Mouse (Mus musculus): ENCODE measurements around the gene Htra3. TPM values are rescaled to one million over a fixed set of nuclear protein-coding genes. Genes with fewer than 3 reads are reported as not detected.

The Htra3 gene
- polyA plus RNA-seq, 1 experiment, result 20.6 TPM

DNA sequence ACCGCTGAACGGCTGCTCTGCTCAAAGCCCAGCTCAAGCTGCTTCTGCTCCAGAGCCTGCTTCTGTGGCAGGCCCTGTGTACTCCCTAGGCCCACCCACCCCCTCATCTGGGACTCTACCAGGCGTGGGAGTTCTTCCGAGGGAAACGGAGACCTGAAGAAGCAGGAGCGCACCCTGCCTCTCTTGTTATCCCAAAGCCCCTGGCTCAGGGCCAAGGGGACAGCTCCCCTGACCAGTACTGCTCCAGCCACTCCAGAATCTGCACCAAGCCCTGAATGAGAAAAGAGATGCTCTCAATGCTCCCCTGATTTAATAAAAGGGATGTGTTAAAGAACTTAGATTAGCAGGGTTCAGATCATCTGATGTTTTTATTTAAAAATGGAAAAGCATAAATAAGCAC lies 18.4 kb downstream of the Htra3 start:
- Histone ChIP-seq H3K27me3 (ENCODE audit: control insufficient read depth, insufficient read depth, low read length) (no peaks in the 10 kb centered on the region), H3K36me3 (ENCODE audit: control insufficient read depth, insufficient read depth, low read length) (no peaks in the 10 kb centered on the region), H3K27ac (ENCODE audit: insufficient read depth, low read length) (no peak overlapping the region), H3K4me1 (ENCODE audit: control insufficient read depth, insufficient read depth, insufficient read length) (no peaks in the 10 kb centered on the region), H3K4me3 (ENCODE audit: extremely low read depth, insufficient read depth, insufficient read length) (no peak overlapping the region)
- WGBS, result 87% methylated on average over 6 of the region's 6 CpGs
- TF ChIP-seq POLR2A (IDR thresholded peaks at IDR 0.05; ENCODE audit: low read depth, low read length) (no peak), CTCF (IDR thresholded peaks at IDR 0.05; ENCODE audit: extremely low read depth, insufficient read depth, insufficient read length, insufficient replicate concordance) (no peak)
- no peak for DNase-seq (ENCODE audit: low read depth in 1 of 2, low spot score in 2 of 2)

DNA sequence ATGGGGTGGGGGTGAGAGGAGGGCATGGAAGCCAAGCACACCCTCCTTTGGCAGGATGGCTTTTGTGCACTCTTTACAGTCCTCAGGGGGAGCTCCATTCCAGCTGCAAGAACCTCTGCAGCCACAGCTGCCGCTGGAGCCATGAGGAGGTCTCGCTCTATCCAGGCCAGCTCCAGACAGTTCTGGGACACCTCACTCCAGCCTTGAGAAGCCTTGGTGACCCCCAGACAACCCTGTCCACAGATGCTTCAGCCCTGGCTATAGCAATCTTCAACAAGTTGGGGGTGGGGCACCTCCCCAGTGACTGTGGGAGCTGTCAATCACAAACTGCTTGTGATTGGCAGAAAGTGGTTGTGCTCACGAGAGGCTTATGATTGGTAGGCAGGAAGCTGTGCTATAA lies 20.1 kb downstream of the Htra3 start:
- no peak for DNase-seq (ENCODE audit: low read depth in 1 of 2, low spot score in 2 of 2)
- Histone ChIP-seq H3K4me3 (ENCODE audit: extremely low read depth, insufficient read depth, insufficient read length) (no peak overlapping the region), H3K27me3 (ENCODE audit: control insufficient read depth, insufficient read depth, low read length) (no peaks in the 10 kb centered on the region), H3K4me1 (ENCODE audit: control insufficient read depth, insufficient read depth, insufficient read length) (no peaks in the 10 kb centered on the region), H3K36me3 (ENCODE audit: control insufficient read depth, insufficient read depth, low read length) (no peaks in the 10 kb centered on the region), H3K27ac (ENCODE audit: insufficient read depth, low read length) (no peak overlapping the region)
- 66% methylated on average over 3 of the region's 3 CpGs for WGBS
- no peak for TF ChIP-seq CTCF (IDR thresholded peaks at IDR 0.05; ENCODE audit: extremely low read depth, insufficient read depth, insufficient read length, insufficient replicate concordance)
- no peak for TF ChIP-seq POLR2A (IDR thresholded peaks at IDR 0.05; ENCODE audit: low read depth, low read length)

DNA sequence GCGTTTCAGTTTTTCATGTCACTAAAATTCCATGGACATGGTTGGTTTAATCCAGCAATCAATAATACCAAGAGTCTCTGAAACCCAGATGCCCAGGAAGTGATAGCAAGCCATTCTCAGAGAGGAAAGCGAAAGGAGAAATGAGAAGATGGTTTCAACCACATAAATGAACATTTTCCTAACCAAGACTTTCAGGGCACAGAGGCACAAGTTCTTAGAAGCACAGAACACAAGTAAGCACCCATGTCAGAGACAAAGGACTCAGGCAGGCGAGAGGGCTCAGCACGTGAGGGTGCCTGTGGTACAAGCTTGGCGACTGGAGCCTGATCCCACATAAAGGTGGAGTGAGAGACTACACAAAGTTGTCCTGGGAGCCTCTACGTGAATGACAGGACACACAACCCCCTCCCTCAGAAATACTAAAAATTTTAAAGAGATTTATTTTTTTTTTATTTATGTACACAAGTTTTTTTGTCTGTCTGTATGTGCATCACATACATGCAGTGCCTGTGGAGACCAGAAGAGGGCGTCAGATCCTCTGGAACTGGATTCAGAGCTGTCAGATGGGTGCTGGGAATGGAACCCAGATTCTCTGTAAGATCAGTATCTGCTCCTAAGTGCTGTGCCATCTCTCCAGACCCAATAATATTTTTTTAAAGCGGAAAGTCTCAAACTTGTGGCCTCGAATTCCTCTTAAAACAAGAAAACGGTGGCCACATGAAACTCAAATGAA lies 23.7 kb downstream of the Htra3 start:
- Histone ChIP-seq H3K4me1 (ENCODE audit: control insufficient read depth, insufficient read depth, insufficient read length) (no peaks in the 10 kb centered on the region), H3K27ac (ENCODE audit: insufficient read depth, low read length) (no peak overlapping the region), H3K27me3 (ENCODE audit: control insufficient read depth, insufficient read depth, low read length) (no peaks in the 10 kb centered on the region), H3K4me3 (ENCODE audit: extremely low read depth, insufficient read depth, insufficient read length) (no peak overlapping the region), H3K36me3 (ENCODE audit: control insufficient read depth, insufficient read depth, low read length) (no peaks in the 10 kb centered on the region)
- WGBS, result 64% methylated on average over 10 of the region's 10 CpGs
- no peak for TF ChIP-seq POLR2A (IDR thresholded peaks at IDR 0.05; ENCODE audit: low read depth, low read length)
- no peak for TF ChIP-seq CTCF (IDR thresholded peaks at IDR 0.05; ENCODE audit: extremely low read depth, insufficient read depth, insufficient read length, insufficient replicate concordance)
- DNase-seq (ENCODE audit: low read depth in 1 of 2, low spot score in 2 of 2), result no peak

DNA sequence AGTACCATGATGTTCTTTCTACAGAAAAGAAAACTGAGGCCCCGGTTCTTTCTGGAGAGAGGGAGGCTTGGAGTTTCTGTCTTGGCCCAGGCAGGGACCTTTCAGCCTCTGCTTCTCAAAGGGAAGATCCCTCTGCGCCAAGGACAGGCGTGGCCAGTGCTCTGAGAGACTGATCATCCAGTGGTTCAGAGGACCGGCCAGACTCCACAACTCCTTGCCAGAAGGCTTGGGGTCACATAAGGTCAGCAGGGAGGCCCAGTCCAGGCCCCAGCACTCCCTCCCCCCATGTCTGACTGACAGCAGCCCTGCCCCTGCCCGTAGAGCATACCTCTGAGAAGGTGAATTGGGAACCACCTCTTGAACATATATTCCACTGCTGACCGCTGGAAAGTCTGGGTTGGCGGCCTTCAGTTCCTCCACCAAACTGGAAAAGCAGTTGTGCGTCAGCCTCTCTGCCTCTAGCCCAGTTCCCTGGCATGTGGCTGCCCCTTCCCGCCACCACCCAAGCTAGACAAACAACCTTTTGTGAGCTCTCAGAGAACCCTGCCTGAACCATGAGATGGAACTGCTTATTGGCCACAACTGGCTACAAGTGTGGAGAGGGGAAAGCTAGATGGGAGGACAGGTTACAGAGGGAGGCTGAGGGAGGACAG lies 25.7 kb downstream of the Htra3 start:
- WGBS, result 91% methylated on average over 9 of the region's 9 CpGs
- no peak for TF ChIP-seq CTCF (IDR thresholded peaks at IDR 0.05; ENCODE audit: extremely low read depth, insufficient read depth, insufficient read length, insufficient replicate concordance)
- no peak for TF ChIP-seq POLR2A (IDR thresholded peaks at IDR 0.05; ENCODE audit: low read depth, low read length)
- no peaks in the 10 kb centered on the region for H3K36me3 ChIP-seq (ENCODE audit: control insufficient read depth, insufficient read depth, low read length)
- no peak overlapping the region for H3K27ac ChIP-seq (ENCODE audit: insufficient read depth, low read length)
- no peak overlapping the region for H3K4me3 ChIP-seq (ENCODE audit: extremely low read depth, insufficient read depth, insufficient read length)
- H3K4me1 ChIP-seq (ENCODE audit: control insufficient read depth, insufficient read depth, insufficient read length), result no peaks in the 10 kb centered on the region
- H3K27me3 ChIP-seq (ENCODE audit: control insufficient read depth, insufficient read depth, low read length), result no peaks in the 10 kb centered on the region
- DNase-seq (ENCODE audit: low read depth in 1 of 2, low spot score in 2 of 2), result no peak

DNA sequence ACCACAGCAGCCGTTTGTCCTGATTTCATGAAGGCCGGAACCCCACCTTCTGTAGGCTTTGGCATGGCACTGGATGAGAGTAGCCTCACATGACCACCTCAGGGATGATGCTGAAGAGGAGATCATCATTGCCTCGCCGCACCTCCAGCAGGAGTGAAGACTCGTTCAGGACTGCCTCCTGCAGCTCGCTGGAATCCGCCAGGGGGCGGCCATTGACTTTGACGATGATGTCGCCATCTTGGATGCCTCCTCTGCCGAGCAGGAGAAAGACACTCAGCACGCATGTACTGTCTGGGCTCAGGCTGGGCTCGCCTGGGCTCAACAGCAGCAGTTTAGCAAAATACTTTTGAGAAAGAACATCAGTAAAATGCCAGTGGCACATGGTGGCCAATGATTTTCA lies 26.7 kb downstream of the Htra3 start:
- no peaks in the 10 kb centered on the region for H3K27me3 ChIP-seq (ENCODE audit: control insufficient read depth, insufficient read depth, low read length)
- H3K36me3 ChIP-seq (ENCODE audit: control insufficient read depth, insufficient read depth, low read length), result no peaks in the 10 kb centered on the region
- H3K4me1 ChIP-seq (ENCODE audit: control insufficient read depth, insufficient read depth, insufficient read length), result no peaks in the 10 kb centered on the region
- DNase-seq (ENCODE audit: low read depth in 1 of 2, low spot score in 2 of 2), result no peak
- WGBS, result 87% methylated on average over 13 of the region's 13 CpGs
- no peak overlapping the region for H3K4me3 ChIP-seq (ENCODE audit: extremely low read depth, insufficient read depth, insufficient read length)
- no peak for TF ChIP-seq CTCF (IDR thresholded peaks at IDR 0.05; ENCODE audit: extremely low read depth, insufficient read depth, insufficient read length, insufficient replicate concordance)
- TF ChIP-seq POLR2A (IDR thresholded peaks at IDR 0.05; ENCODE audit: low read depth, low read length), result no peak
- no peak overlapping the region for H3K27ac ChIP-seq (ENCODE audit: insufficient read depth, low read length)

DNA sequence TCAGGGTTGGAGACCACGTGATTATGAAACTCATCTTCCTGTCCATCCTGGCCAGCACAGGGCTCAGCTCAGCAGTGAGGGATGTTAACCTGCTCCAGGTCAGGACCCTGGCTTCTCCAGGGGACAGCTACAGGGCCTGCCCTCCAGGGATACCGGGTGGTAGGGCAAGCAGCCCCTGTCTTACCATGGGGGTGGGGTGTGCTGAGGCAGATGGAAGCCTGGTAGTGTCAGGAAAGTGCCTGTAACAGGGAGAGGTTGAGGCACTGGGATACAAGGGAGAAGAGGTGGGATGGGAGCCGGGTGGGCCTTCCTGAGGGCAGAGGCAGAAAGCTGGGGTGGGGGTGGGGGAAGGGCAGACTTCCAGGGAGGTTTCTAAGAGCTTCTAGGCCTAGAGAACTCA lies 27.3 kb downstream of the Htra3 start:
- Histone ChIP-seq H3K4me1 (ENCODE audit: control insufficient read depth, insufficient read depth, insufficient read length) (no peaks in the 10 kb centered on the region), H3K4me3 (ENCODE audit: extremely low read depth, insufficient read depth, insufficient read length) (no peak overlapping the region), H3K27me3 (ENCODE audit: control insufficient read depth, insufficient read depth, low read length) (no peaks in the 10 kb centered on the region), H3K36me3 (ENCODE audit: control insufficient read depth, insufficient read depth, low read length) (no peaks in the 10 kb centered on the region), H3K27ac (ENCODE audit: insufficient read depth, low read length) (no peak overlapping the region)
- TF ChIP-seq POLR2A (IDR thresholded peaks at IDR 0.05; ENCODE audit: low read depth, low read length) (no peak), CTCF (IDR thresholded peaks at IDR 0.05; ENCODE audit: extremely low read depth, insufficient read depth, insufficient read length, insufficient replicate concordance) (no peak)
- no peak for DNase-seq (ENCODE audit: low read depth in 1 of 2, low spot score in 2 of 2)
- WGBS, result 90% methylated on average over 3 of the region's 3 CpGs

DNA sequence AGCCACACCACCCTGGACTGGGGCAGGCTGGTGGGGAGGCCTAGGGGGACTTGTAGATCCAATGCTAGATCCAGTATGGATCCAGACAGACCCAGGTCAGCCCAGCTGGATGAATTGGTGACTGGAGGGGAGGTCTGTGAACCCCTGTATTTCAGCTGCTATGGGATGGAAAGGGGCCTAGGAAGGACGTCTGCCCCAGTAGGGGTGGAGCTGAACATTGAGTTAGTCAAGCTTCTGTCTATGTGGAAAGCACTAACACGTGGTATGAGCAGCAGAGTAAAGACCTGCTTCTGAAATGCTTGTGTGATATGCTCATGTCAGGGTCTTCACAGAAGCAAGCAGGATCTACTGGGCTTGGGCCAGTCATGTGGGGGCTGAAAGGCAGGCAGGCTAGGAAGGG lies 31.4 kb downstream of the Htra3 start:
- TF ChIP-seq CTCF (IDR thresholded peaks at IDR 0.05; ENCODE audit: extremely low read depth, insufficient read depth, insufficient read length, insufficient replicate concordance), result no peak
- no peak for TF ChIP-seq POLR2A (IDR thresholded peaks at IDR 0.05; ENCODE audit: low read depth, low read length)
- H3K27me3 ChIP-seq (ENCODE audit: control insufficient read depth, insufficient read depth, low read length), result no peaks in the 10 kb centered on the region
- 69% methylated on average over 2 of the region's 2 CpGs for WGBS
- no peak for DNase-seq (ENCODE audit: low read depth in 1 of 2, low spot score in 2 of 2)
- no peak overlapping the region for H3K27ac ChIP-seq (ENCODE audit: insufficient read depth, low read length)
- H3K36me3 ChIP-seq (ENCODE audit: control insufficient read depth, insufficient read depth, low read length), result no peaks in the 10 kb centered on the region
- H3K4me3 ChIP-seq (ENCODE audit: extremely low read depth, insufficient read depth, insufficient read length), result no peak overlapping the region
- no peaks in the 10 kb centered on the region for H3K4me1 ChIP-seq (ENCODE audit: control insufficient read depth, insufficient read depth, insufficient read length)

All from spleen, adult 2 months (tissue).